Mouse (Mus musculus) lung, postnatal 36 days (tissue): ENCODE measurements at regions not wholly inside any gene's neighbourhood (a gene's known extent, or its start where the extent isn't known, plus 50 kb on each side); places are given as distances from the start of the nearest gene placed in this dataset.

ENCODE experiments used
- DNase-seq: peaks from one replicate; pipeline ENCODE4 v3.0.0; 2022; ENCODE audit warnings: mixed read lengths

GRCm38 (mm10) chr7:130041402-130041965 lies 449.8 kb downstream of the Wdr11 start:
- DNase-seq, result peak; percentile 74

DNA sequence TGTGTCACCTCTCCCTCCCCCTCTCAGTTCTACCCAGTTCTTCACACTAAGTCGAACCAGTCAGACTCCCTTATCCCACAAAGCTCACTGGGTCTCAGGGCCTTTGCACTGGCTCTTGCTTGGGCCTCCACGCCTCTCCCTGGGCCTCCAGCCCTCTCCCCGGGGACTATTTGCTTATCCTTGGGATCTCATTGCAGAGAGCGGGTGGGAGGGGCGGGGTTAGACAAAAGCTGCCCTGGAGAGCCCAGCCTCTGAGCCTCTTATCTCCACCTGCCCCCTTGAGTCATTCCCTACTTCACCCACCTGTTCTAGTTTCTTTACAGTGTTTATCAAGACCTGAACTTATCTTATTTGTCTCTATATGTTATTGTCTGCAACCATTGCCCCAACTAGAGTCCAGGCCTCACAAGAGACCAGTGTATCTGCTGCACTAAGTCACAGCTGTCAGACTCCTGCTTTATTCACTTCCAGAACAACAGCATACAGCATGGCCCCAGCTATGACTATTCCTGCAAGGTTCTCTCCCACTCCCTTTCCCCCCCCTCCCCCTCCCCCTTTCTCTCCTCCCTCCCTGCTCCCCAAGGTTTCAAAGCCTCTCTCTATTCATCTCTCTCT lies 450.7 kb downstream of the Wdr11 start:
- no peak for DNase-seq

- DNase-seq, result peak; percentile 76
Measured at GRCm38 (mm10) chr7:130043397-130044234, 452.0 kb downstream of the Wdr11 start.

DNA sequence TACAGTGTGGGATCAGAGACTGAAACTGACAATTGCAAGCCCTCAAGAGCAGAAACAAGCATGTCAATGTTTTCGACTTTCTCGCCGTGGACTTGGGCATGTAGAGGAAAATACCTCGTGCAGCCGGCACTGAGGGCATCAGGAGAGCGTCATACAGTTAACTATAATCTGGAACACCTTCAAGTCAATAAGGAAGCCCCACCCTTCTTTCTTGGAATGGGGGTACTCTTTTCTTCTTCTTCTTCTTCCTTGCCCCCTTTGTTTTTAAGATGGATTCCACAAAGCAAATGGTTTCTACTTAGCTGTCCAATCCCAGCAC lies 452.5 kb downstream of the Wdr11 start:
- peak; percentile 21 for DNase-seq

- DNase-seq, result peak; percentile 35
Measured at GRCm38 (mm10) chr7:130044581-130044980, 452.9 kb downstream of the Wdr11 start.

- DNase-seq, result peak; percentile 9
Measured at GRCm38 (mm10) chr7:130046086-130046485, 454.4 kb downstream of the Wdr11 start.

DNA sequence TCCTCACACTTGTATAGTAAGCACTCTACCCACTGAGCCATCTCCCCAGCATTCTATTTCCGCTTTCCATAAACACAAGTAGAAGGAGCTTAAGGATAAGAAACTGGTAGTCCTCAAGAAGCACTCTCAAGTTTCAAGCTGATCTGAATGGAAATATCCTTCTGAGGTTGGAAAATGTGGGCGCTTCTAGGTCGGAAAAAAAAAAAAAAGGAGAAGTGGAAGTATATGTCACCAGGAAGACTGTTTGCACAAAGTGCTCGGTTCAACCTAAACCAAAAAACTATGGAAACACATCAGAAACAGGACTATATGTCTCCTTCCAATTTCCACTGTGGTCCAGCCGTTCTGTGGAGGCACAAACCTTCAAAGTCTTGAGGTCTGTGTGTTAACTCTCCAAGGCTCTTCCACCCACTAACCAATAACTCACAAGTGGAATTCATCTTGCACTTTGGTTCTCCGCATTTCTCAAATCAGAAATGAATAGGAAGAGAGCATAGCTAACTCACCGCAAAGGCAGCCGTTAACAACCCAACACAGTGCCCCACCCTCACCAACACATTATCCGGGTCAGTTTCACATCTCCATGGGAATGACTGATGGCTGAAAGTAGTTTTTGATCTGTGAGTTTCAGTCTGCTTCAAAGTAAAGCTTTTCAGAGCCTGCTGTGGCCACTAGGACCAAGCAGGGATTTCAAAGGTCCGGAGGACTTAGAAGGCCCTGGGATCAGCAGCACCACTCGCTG lies 455.8 kb downstream of the Wdr11 start:
- no peak for DNase-seq

DNA sequence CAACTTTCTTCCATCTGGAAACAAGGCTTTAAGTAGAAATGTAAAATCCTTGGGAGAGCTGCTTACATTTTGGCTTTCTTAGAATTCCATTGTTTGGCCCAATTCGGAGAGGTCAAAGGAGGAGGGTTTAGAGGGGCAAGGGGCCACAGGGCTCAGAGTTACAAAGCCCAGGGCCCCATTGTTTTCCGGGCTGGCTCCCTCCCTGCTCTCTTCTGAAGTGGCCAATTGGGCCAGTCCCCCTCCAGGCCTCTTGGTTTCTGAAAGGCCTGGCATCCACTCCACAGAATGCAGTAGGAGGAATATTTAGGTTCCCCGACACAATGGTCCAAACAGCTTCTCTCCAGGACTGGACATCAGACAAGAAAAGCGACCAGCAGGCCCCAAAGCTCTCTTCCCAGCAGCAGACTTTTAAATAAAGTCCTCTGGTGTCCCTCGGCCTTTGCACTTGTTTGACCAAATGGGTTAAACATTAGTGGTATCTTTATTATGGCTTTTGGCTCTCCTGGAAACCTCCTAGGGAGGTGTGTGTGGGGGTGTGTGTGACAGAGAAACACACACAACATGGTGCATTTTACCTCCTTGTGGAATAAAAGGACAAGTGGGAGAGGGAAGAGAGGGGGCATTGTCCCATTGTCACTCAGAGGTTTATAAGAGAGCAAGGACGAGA lies 456.6 kb downstream of the Wdr11 start:
- DNase-seq, result no peak

GRCm38 (mm10) chr7:130049461-130049860 lies 457.8 kb downstream of the Wdr11 start:
- DNase-seq, result no peak

- DNase-seq, result no peak
Measured at GRCm38 (mm10) chr7:130050120-130050519, 458.5 kb downstream of the Wdr11 start.

GRCm38 (mm10) chr7:130052376-130052775 lies 460.7 kb downstream of the Wdr11 start:
- DNase-seq, result no peak

DNA sequence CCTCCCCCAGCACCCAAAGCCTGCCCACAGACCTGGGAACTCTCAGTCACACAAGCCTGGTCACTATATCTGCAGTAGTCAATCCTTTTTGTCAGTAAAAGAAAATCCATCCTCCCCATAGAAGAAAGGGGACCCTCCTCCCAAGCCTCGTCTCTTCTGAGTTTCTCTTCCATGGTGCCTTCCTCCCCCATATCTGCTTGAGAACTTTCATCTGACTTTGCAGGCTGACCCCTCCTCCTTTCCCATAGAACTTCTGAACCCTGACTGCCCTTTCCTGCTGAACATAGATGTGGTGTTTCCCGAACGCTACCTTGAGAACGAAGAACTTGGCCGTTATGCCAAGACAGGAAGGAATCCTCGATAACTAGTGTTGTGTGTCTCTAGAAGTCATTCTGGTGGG lies 462.5 kb downstream of the Ate1 start:
- no peak for DNase-seq

GRCm38 (mm10) chr7:130058267-130058666 lies 461.9 kb downstream of the Ate1 start:
- no peak for DNase-seq

DNA sequence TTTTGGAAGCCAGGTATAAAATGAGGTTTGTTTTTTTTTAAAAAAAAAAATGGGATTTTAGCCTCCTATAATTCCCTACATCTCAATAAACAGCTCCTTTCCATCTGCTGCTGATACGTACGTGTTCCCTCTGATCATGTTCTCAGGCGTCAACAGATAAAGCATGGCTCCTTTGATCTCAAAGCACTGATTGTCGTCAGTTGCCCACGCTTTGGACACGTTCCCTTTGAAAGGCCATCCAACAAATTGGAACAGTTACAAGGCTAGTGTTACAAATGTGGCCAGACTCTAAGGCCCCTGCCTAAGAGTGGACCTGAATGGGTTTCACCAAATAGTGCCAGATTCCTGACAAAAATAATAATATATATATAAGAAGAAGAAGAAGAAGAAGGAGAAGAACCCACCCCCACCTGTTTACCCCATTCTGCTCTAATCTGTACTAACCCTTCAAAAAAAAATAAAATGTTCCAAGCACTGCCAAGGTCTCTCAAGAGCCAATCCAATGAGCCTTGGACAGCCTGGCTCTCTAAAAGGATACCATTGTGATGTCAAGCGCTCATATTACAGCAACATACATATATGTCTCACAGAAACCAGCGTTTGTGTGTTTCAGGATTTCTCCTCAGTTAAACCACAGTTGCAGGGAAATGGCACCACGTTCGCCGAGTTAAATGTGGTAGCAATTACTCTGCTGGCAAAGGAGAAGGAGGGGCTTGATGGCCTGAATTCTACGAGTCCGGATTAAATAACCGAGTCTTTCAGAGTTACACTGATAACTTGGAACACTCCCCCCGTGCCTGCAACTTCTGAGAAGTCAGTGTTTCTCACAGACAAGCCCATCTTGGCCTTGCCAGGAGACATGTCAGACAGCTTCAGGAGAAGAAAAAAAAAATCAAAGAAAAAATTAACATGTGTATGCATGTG lies 460.2 kb downstream of the Ate1 start:
- DNase-seq, result no peak

GRCm38 (mm10) chr7:130064500-130064899 lies 455.7 kb downstream of the Ate1 start:
- no peak for DNase-seq

GRCm38 (mm10) chr7:130068316-130068715 lies 451.9 kb downstream of the Ate1 start:
- DNase-seq, result peak; percentile 81

DNA sequence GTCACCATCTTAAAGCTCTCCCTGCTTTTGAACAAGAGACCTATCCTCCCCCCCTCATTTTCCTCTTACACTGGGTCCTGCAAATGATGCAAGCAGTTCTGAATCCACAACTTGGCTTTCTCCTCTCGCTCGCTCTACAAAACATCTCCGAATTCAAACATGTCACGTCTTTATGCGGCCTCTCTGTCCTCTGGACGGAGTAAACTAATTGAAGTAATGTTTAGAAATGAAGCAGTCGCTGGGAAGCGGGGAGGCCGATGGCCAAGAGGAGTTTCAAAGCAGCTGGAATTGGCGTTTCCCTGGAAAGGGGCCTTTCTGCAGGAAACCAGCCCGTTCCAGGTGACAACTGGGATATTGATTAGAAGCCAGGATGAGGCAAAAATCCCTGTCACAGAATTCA lies 446.8 kb downstream of the Ate1 start:
- no peak for DNase-seq

- DNase-seq, result peak; percentile 65
Measured at GRCm38 (mm10) chr7:130073890-130074819, 446.0 kb downstream of the Ate1 start.

DNA sequence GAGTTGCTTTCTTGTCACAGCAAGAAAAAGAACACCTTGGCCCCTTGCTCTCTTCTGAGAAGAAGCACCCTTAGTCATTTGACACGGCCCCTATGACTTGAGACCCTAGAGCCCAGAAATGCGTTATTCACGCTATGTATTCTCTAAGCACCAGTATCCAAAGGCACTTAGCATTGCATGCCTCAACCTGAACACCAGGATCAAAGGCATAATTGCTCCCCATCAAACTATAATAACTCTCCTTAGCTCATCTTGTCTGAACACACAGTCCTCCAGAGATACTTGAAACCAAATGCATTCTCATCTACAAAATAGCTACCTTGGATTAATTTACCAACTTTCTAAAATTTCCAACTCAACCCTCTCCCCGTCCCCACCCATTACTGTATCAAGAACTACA lies 437.5 kb downstream of the Ate1 start:
- no peak for DNase-seq

DNA sequence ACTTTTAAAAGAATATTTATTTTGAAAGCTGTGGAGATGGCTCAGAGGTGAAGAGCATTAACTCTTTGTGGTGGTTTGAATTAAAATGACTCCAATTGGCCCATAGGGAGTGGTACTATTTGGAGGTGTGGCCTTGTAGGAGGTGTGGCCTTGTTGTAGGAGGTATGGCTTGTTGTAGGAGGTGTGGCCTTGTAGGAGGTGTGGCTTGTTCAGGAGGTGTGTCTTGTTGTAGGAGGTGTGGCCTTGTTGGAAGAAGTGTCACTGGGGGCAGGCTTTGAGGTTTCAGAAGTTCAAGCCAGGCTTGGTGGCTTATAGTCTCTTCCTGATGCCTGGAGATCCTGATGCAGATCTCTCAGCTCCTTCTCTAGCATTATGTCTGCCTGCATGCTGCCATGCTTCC lies 434.5 kb downstream of the Ate1 start:
- no peak for DNase-seq
